Mouse (Mus musculus): ENCODE results near the gene Etv6. TPM values are rescaled to one million over a fixed set of nuclear protein-coding genes. Genes with fewer than 3 reads are reported as not detected.

The Etv6 gene
- total and polyA plus RNA-seq, 3 experiments: 12.6 to 25.9 TPM; not detected in 1

DNA sequence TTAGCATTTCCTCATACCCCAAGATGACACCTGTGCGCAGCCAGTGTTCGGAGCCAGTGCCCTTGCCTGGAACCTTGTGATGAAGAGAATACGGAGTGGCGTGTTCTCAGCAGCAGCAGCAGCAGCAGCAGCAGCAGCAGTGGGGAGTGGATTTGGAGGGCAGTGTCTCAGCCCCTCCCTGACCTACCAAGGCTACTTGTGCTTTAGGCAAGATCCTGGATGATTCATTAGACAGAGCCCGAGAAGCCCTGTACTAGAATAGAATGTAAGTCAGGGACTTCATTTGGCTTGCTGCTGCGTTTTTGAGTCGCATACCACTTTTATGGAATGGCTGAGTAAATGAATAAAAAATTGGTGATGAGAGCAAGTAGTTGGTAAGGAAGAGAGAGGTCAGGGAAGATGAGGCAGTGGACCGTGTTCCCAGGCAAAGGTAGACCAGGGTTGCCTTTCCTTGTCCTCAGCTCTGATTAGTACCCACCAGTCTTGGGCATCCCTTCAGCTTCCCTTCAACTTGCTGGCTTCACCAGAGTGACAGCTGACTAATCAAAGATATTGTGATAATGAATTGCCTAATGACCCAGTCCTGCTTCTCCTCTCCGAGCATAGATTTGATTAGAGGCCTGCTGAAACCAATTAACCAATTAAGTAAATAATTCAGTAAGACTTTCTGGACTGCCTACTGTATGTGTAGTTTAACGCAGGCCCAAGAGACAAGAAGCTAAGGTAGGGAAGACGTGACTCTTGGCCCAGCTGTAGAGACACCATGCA, 64.7 kb downstream of the Etv6 start:
- Histone ChIP-seq H3K27me3 (ENCODE audit: control insufficient read depth in 1 of 2, insufficient read depth in 2 of 2, low read length in 2 of 2) (no peaks in the 10 kb centered on the region), H3K9ac (ENCODE audit: control insufficient read depth, low read depth, low read length, poor library complexity, severe bottlenecking) (no peak overlapping the region), H3K4me3 (ENCODE audit: control insufficient read depth in 1 of 2, insufficient read depth in 1 of 2, low read depth in 2 of 2, low read length in 2 of 2) (no peak overlapping the region), H3K79me2 (ENCODE audit: control insufficient read depth, insufficient read depth, low read length, poor library complexity) (peaks cover 5% of the 10 kb centered on the region), H3K9me3 (replicated peaks; ENCODE audit: insufficient read depth, low read length) (no peaks in the 10 kb centered on the region), H3K36me3 (ENCODE audit: control insufficient read depth in 1 of 2, insufficient read depth in 2 of 2, low read length in 2 of 2) (peaks cover 0 to 3% of the 10 kb centered on the region in 2 experiments; a peak in 3 of 4 replicates), H3K4me1 (ENCODE audit: control insufficient read depth in 1 of 2, insufficient read depth in 2 of 2, low read length in 2 of 2) (0 out of 4 replicates have a peak, but pooled peaks cover 0 to 9% of the 10 kb centered on the region in 2 experiments), H3K27ac (ENCODE audit: control insufficient read depth, low read depth, low read length) (no peak overlapping the region)
- no peak for TF ChIP-seq GATA1 (IDR thresholded peaks at IDR 0.05; ENCODE audit: low read depth, low read length)
- TF ChIP-seq USF2 (IDR thresholded peaks at IDR 0.05; ENCODE audit: borderline replicate concordance in 1 of 2, insufficient read depth in 1 of 2, low read depth in 1 of 2, low read length in 2 of 2): no peak
- no peak for TF ChIP-seq CHD1 (IDR thresholded peaks at IDR 0.05; ENCODE audit: low read depth, low read length)
- TF ChIP-seq SMC3 (IDR thresholded peaks at IDR 0.05; ENCODE audit: low read depth, low read length): no peak
- no peak for TF ChIP-seq E2F4 (IDR thresholded peaks at IDR 0.05; ENCODE audit: borderline replicate concordance, low read depth, low read length)
- TF ChIP-seq MAFK (IDR thresholded peaks at IDR 0.05; ENCODE audit: borderline replicate concordance, low read depth, low read length): no peak
- no peak for TF ChIP-seq RAD21 (IDR thresholded peaks at IDR 0.05; ENCODE audit: low read depth, low read length)
- no peak for TF ChIP-seq SIN3A (IDR thresholded peaks at IDR 0.05; ENCODE audit: low read length)
- TF ChIP-seq CTCF (IDR thresholded peaks at IDR 0.05 in 2 of 3, conservative IDR thresholded peaks at IDR 0.05 in 1 of 3; ENCODE audit: control insufficient read depth in 1 of 3, insufficient read depth in 1 of 3, low read depth in 2 of 3, low read length in 3 of 3, poor library complexity in 1 of 3, severe bottlenecking in 1 of 3): no peak
- no peak for TF ChIP-seq ELF1 (IDR thresholded peaks at IDR 0.05; ENCODE audit: low read depth, low read length)
- no peak for TF ChIP-seq EP300 (IDR thresholded peaks at IDR 0.05; ENCODE audit: low read depth in 1 of 2, low read length in 2 of 2)
- no peak for TF ChIP-seq ZMIZ1 (IDR thresholded peaks at IDR 0.05; ENCODE audit: low read depth, low read length)
- TF ChIP-seq HCFC1 (IDR thresholded peaks at IDR 0.05; ENCODE audit: low read depth, low read length): no peak
- TF ChIP-seq TBP (IDR thresholded peaks at IDR 0.05; ENCODE audit: low read depth, low read length): no peak
- no peak for TF ChIP-seq TCF12 (IDR thresholded peaks at IDR 0.05; ENCODE audit: low read depth, low read length)
- TF ChIP-seq MYC (IDR thresholded peaks at IDR 0.05; ENCODE audit: low read depth, low read length): no peak
- TF ChIP-seq ETS1 (IDR thresholded peaks at IDR 0.05; ENCODE audit: low read depth, low read length): no peak
- TF ChIP-seq CHD2 (IDR thresholded peaks at IDR 0.05; ENCODE audit: low read length): no peak
- DNase-seq (ENCODE audit: low read depth, low spot score): no peak

- no peaks in the 10 kb centered on the region for H3K9me3 ChIP-seq (replicated peaks; ENCODE audit: insufficient read depth, low read length)
- H3K36me3 ChIP-seq (ENCODE audit: control insufficient read depth in 1 of 2, insufficient read depth in 2 of 2, low read length in 2 of 2): peaks cover 0 to 5% of the 10 kb centered on the region in 2 experiments; a peak in 3 of 4 replicates
- peaks cover 2% of the 10 kb centered on the region for H3K79me2 ChIP-seq (ENCODE audit: control insufficient read depth, insufficient read depth, low read length, poor library complexity)
- TF ChIP-seq ZC3H11A (IDR thresholded peaks at IDR 0.05; ENCODE audit: low read depth, low read length) (no peak), MEF2A (IDR thresholded peaks at IDR 0.05; ENCODE audit: extremely low read depth, insufficient replicate concordance, low read depth, low read length, poor library complexity, severe bottlenecking) (no peak), GABPA (IDR thresholded peaks at IDR 0.05; ENCODE audit: low read depth, low read length) (no peak), SIN3A (IDR thresholded peaks at IDR 0.05; ENCODE audit: low read length) (no peak), GATA1 (IDR thresholded peaks at IDR 0.05; ENCODE audit: low read depth, low read length) (no peak)
- no peak for DNase-seq (ENCODE audit: low read depth, low spot score)
- H3K9ac ChIP-seq (ENCODE audit: control insufficient read depth, low read depth, low read length, poor library complexity, severe bottlenecking): no peak overlapping the region
- H3K4me3 ChIP-seq (ENCODE audit: control insufficient read depth in 1 of 2, insufficient read depth in 1 of 2, low read depth in 2 of 2, low read length in 2 of 2): no peak overlapping the region
- H3K27me3 ChIP-seq (ENCODE audit: control insufficient read depth in 1 of 2, insufficient read depth in 2 of 2, low read length in 2 of 2): no peaks in the 10 kb centered on the region
- H3K4me1 ChIP-seq (ENCODE audit: control insufficient read depth in 1 of 2, insufficient read depth in 2 of 2, low read length in 2 of 2): 0 out of 4 replicates have a peak, but pooled peaks cover 0 to 6% of the 10 kb centered on the region in 2 experiments
- no peak overlapping the region for H3K27ac ChIP-seq (ENCODE audit: control insufficient read depth, low read depth, low read length)
Observed at GRCm38 (mm10) chr6:134102396-134102795, 66.9 kb downstream of the Etv6 start.
